Mouse (Mus musculus): ENCODE measurements around the gene Tjp1. TPM values are rescaled to one million over a fixed set of nuclear protein-coding genes. Genes with fewer than 3 reads are reported as not detected.

The Tjp1 gene
- total RNA-seq (2021) = 100 to 1,000 TPM; 103 to 124 TPM
- long read RNA-seq, experiment 1, partial matches to known transcripts = 0 of 3 reads
- long read RNA-seq, experiment 1, other reads (novel, unspliced or antisense) = 3 of 3 reads
- long read RNA-seq, experiment 2, full-length matches to known transcripts = 1 of 20 reads
- long read RNA-seq, experiment 2, partial matches to known transcripts = 16 of 20 reads
- long read RNA-seq, experiment 2, other reads (novel, unspliced or antisense) = 3 of 20 reads

DNA sequence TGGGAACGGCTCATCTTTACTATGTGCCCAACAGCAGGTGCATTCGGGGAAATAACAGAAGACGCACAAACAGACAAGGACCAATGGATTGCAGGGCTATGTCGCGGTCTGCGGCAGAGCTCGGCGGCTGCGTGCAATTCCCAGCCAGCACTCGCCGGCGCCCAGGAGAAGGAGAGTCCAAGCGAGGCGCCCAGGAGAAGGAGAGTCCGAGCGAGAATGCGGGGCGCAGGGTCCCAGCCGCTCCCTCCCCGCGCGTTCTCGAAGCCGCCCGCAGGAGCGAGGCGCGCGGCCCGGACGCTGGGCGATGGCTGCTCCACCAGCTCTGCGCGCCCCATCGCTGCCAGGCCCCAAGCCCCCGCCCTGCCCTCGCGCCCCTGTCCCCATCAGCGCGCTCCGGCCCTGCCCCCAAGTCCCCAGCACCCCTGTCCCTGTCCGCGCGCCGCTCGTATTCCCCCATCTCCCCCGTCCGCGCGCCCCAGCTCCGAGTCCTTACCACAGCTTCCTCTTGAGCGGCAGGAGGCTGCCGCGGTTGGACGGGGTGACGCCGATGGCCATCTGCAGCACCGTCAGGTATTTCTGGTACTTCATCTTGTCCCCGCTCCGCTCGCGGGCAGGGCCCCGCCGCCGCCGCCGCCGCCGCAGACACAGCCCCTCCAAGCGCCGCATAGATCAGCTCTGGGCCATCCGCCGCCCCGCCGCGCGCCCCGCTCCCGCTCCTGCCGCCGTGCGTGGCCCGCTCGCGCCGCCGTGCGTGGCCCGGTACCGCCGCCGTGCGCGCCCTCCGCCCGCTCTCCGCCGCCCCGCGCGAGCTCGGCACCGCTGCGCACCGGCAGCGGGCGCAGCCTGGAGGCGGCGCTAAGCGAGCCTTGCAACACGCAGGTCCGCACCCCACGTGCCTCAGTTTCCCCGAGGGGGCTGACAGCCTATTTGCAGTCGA, at the start of gene Tjp1:
Tjp1 (minus strand) TSS at position 711 of the 937 bp plus-strand sequence.
- DNase-seq (ENCODE audit: low spot score in 2 of 2) = no peak

DNA sequence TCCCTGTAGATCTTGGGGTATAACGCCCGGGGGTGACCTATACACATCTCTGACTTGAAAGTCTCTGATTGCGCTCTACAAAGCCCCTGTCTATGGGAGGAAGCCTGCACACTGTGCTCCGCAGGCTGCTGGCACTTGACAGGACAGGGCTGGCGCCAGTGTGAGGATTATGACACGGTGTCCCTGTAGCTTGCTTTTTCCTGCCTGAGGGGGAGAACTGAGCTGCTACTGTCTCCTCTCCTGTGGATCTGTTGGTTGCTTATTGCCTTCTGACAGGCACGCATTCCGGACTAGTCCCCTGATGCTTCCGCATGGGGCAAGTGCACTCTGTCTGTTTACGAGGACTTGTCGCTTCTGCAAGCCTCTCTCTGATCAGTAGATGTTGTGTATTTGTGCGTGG, 49.5 kb upstream of the Tjp1 start:
- no peak for DNase-seq (ENCODE audit: low spot score in 2 of 2)

DNA sequence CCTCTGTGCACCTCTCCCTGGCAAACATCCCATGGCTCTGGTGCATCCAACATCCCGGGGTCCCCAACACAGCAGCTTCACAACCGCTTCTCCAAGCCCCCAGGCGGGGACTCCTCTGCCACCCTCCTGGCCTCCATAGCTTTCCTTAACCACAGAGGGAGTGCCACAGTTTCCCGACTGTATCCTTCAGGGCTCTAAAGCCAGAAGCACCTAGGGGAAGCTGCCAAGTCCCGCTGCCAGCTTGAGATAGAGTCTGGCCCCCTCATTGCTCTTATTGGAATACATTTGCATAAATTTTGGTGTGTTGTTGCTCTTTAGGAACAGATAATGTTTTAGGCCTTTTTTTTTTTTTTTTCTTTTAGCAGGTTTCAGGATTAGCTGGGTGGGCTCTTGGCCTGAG, 45.1 kb upstream of the Tjp1 start:
- no peak for DNase-seq (ENCODE audit: low spot score in 2 of 2)

DNA sequence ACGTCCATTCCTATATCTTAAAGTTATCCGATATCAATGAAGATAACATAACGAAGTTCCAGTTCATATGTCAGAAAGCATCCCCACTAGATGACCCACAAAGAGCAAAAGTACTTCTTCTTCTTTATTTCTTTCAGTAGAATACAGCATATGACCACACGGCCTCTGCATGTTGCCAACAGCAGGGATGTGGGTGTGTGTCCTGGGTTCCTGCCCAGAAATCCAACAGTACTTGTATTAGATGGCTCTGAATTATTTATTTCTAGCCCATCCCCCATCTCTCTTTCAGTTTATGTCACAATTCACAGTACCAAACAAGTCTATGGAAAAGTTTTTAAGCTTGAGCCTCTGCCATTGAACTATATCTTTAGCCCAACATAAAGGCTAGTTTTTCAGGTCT, 43.1 kb upstream of the Tjp1 start:
- DNase-seq (ENCODE audit: low spot score in 2 of 2) = no peak

DNA sequence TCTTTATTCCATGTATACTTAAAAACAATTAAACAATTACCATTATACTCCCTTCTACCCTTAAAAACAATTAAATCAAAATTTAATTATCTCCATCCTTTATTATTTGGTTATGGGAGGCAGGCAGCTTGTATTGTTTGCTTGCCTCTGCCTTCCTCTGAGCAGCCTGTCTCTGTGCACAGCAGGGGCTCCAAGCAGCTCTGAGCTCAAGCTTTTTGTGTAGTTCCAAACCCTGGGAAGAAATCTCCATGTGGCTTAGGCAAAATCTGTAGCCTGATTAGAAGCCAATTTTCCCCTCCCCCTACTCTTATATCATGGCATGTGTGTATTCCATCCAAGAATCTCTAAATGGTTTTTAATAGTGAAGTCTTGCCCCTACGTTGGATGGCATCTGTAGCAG, 28.4 kb upstream of the Tjp1 start:
- DNase-seq (ENCODE audit: low spot score in 2 of 2) = no peak

DNA sequence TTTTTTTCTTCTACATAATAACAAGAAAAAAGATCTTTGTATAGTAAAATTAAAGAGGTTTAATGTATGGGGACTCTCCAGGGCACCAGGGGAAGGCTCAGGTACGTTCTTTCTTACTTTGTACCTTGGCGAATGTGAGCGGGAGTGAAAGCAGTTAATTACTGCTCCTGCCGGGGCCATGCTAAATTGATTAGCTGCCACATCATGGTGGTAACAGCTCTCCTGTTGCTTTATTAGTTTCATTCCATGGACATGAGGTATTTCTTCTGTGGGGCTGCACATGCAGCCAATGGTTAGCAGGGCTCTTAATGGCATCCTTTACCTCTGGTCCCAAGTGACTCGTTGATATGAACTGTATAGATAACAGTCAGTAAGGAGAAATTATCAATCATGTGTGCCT, 18.2 kb upstream of the Tjp1 start:
- no peak for DNase-seq (ENCODE audit: low spot score in 2 of 2)

DNA sequence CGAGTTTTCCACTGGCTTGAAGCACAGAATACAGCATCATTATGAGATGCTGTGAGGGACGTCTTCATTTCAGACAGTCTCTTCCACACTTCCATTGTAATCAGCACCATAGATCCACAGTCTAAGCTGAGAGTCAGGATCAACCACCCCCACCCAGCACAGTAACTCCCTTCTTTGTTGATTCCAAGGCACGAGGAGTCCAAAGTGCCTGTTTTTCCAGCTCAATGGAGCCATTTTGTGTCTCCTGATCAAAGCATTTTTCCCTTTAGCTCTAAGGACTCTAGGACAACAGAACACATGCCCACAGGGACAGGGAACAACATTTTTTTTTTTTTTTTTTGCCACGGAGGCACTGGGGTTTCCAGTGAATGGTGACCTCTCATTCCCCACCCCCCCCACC, 5.1 kb upstream of the Tjp1 start:
- no peak for DNase-seq (ENCODE audit: low spot score in 2 of 2)

DNA sequence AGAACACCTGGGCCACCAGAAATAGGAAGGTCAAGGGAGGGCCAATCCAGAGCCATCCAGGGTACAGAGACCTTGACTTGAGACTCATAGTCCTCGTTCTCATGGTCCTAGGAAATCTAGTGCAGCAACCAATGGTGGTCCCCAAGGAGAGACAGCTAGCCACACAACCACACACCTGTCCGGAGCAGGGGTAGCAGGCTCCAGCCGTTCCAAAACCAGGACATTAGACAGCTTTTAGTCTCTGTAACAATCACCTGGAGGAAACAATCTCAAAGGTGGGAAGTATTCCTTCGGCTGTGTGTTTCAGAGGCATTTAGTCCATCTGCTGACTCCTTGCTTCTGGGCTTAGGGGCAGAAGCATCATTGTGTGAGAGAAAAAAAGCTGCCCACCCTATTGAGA, 4.5 kb downstream of the Tjp1 start:
- DNase-seq (ENCODE audit: low spot score in 2 of 2) = no peak

DNA sequence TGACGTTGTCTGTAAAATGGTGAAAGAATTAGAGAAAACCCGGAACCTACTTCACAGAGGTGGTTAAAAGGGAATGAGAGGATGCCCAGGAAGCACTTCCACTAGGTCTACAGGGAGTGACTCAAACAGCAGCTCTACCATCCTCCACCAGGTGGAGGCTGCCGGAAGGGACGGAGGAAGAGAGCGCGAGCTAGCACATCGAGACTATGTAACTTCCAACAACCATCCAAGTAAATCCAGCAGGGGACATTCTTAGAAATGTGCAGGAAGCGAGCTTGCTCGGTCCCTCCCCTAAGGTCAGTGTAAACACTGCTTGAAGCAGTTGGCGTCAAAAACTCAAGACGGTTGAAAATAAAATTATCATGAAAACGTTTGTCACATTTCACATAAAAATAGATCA, 5.1 kb downstream of the Tjp1 start:
- DNase-seq (ENCODE audit: low spot score in 2 of 2) = no peak

DNA sequence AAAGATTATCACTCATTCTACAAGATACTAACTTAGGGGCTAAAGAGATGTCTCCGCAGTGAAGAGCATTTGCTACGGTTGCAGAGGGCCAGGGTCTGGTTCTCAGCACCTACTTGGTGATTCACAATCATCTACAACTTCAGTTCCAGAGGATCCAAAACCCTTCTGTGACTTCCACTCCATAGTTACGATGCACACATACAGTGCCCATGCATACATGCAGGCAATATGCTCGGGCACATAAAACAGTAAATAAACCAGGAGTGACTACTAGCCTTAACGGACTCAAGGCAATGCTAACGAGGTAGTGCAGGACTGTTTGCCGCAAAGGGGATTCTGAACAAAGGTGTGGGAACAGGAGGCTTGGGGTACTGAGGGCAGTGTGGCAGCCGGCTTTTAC, 7.0 kb downstream of the Tjp1 start:
- DNase-seq (ENCODE audit: low spot score in 2 of 2) = no peak

DNA sequence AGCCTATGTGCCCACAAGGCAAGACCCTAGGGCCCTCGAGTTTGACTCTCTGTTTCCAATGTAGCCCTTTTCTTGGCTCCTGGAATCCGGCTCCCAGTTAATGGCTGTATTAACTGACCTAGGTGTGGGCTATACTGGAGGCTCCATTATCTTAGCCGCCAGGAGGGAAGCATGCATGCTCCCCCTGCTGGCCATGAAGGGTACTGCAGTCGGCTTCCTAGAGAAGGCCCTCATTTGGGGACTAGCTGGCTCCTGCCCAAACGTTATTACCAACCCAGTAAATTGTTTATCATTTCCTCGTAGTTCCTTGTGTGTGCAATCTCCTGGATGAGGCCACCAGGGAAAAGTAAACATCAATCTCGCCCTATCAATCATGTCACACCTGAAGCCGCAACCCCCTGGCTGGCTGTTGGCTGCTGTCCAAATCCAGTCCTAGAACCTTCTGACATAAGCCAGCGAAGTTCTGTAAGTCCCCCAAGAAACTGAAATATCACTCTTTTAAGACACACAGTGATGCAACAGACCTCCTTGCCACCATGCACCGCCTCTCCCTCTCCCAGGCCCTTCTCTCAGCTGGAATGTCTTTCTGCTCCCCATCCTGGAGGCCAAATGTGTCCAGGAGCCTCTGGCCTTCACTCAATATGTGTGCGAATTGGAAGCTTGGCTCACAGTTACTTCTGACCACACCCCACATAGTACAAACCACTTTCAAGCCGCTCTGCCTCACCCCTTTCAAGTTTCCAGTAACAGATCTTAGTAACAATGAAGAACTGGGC, 7.6 kb downstream of the Tjp1 start:
- peak; percentile 34 to 52 for DNase-seq (ENCODE audit: low spot score in 2 of 2)

DNA sequence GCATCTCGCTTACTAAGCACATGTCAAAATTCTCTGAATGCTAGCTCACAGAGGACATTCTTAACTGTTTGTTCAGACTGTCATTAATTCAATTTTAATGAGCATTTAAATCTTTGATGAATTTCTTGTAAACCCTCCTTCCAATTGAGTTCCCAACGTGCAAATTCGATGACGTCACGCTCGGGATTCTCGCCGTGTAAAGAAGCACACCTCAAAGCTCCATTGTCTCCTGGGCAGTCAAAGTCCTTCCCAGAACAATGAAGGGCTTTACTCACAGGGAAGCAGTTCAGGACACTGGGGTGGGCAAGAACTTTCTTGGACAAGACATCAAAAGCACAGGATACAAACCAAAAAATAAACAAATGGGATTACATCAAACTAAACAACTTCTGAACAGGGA, 10.7 kb downstream of the Tjp1 start:
- no peak for DNase-seq (ENCODE audit: low spot score in 2 of 2)

DNA sequence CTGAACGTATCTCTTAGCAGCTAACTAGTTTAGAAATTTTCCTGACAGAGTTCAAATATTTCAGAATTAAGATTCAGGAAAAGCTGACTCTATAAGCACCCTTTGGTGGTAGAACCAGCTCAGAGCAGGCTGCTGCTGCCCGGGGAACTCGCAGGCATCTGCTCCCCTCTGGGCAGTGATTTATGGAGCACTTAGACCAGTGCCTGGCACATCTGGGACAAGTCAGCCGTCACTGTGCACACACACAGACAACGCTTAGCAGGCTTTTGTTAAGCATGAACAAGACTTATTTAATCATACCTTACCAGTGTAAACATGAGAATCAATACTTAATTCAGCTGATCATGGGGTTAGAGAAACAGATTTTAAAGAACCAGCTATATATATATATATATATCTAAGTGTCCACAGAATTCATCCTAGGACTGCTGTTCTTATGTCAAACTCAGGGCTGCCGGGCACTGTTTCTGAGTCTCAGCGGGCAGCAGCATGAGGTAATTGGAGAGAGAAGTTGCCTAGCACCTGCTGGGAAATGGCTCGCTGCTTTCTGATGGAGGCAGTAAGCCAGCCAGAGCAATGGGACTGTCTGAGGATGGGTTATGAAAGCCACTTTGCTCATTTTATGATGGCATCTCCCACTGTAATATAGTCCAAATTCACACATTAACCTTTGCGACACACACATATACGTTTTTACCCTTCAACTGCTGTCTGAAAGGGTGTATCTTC, 14.0 kb downstream of the Tjp1 start:
- no peak for DNase-seq (ENCODE audit: low spot score in 2 of 2)

DNA sequence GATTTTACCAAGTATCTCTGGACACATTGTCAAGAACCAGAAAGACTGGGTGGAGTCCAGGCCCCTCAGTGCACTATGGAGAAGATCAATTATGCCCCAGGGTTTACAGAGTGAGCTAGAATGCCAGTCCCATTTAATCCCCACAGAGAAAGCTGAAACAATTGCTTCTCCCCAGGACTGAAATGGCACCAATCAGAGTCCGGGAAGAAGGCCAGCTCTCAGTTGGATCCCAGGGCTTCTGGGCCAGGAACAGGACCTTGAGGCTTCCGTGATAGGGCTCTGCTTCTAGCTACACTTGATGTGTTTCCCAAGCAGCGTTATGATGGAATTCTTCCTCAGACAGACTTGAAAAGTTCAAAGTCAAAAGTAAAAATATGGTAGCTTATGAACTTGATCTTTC, 18.2 kb downstream of the Tjp1 start:
- no peak for DNase-seq (ENCODE audit: low spot score in 2 of 2)

DNA sequence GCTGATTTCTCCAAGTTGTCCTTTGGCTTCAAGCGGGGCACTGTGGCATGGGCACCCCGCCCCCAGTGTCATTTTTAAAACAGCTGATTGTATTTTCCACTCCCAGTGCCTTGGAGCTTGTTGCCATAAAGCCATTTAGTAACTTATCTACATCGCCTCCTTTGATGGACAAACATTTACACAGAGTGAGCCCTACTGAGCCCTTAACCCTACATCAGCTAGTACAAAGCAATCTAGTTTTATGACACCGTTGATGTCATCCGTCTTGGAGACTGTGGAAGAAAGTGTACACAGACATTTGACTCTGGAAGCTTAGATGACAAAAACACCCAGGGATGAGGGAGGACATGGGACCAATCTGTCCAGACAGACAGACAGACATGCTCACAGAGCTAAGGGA, 20.2 kb downstream of the Tjp1 start:
- DNase-seq (ENCODE audit: low spot score in 2 of 2) = no peak

DNA sequence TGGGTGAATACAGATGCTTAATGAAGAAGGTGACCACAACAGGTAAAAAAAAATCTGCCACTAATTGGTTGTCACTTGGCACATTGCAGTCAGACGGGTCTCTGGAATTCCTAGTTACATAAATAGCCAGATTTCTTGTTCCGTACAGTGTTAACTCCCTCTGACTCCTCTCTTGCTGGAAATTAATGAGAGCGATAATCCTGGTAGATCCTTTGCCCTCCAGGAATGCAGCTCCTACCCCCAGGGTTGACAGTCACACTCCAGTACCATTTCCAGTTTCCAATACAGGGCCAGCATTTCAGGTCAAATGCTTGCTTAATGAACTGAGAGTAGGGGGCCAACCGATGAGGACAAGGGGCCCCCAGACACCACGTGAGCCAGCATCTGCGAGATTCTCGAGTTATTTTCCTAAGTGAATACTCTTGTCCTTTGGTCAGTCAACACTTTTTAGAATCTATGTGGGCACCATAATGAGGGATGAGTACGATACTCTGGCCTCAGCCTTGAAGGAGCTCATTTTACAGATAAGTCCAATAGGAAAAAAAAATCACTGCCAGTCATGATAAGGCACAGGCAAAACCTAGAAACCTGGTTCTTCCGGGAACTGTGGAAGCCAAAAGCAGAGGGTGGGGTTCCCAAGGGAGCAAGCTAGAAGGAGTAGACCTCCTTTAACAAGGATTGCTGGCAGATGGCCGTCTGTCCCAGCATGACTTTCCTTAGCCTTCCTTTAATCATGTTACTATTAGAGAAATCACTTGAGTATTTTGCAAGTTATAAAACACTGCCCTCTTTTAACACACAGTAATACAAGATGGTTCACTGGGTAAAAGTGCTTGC, 24.9 kb downstream of the Tjp1 start:
- DNase-seq (ENCODE audit: low spot score in 2 of 2) = no peak

DNA sequence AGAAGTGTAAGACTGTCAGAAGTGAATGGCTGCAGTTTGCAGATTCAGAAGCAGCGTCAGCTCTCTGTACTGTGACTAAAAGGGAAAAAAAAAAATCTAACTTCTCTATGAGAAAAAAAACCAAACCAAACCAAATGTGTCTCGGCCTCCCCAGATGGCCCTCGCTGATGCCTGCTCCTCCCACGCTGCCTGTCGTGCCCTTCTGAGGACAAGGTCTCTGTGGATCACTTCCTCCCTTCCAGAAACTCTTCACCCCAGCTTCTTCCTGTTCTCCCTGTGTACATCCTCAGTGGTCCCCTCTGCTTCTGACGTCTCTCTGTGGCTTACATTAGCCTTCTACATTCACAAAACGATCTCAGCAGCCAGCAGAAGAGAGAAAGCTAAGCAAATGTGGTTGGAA, 26.8 kb downstream of the Tjp1 start:
- DNase-seq (ENCODE audit: low spot score in 2 of 2) = no peak

DNA sequence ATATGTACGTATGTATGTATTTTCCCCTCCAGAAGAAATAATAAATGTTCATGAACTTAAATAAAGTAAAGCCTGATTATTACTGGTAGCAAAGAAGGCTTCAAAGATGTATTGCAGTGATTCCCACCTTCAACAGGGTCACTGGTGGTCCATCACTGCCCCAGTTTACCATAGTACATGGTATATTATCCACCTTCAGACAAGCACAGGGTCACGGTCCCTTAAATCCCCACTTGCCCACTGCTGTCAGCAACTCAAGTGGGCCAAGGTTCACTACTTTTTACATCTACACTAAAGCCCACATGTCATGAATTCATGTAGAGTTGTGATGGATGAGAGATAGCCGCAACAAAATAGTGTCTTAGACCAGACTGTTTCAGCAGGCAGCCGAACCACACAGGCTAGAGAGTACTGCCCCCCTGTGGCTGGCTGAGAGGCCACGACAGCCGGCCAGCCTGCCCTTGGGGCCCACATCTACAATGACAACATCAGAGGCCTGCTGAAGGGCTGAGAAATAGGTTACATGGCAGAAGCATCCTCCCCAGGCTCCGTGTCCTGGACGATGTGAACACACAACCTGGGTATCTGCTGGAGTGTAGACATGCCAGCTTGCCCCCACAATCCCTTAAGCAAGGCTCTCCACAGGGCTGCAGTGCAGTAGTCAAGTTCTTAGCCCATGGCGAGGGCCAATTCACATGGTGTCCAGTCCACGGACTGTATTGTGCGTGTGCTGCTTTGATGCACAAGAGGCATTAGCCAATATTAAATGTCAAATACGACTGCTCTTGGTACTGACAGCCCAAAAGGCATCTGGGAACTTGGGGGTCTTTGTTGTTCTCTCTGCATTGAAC, 29.6 kb downstream of the Tjp1 start:
- peak; percentile 58 to 66 for DNase-seq (ENCODE audit: low spot score in 2 of 2)

DNA sequence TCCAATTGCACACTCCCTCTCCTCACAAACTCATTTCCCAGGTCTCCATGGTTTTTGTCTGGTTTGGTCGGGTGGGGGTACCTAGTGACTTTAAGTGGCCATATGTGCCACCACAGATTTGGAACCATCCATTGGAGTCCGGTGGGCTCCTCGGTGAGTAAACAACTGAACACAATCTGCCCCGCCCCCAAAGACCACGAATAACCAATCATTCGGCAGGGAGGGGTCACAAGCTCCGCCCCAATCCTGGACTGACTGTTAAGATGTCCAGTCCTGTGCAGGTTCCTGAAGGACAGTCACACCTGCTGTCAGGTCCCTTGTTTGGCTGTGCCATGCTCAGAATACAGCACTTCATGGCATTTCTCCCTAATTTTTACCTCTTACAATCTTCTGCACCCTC, 37.1 kb downstream of the Tjp1 start:
- no peak for DNase-seq (ENCODE audit: low spot score in 2 of 2)
